Mouse (Mus musculus) thymus, adult 18-20 months (tissue): ENCODE measurements around the gene Kif21a.

Experiments
- DNase-seq, 2 experiments: peaks; one replicate each; pipeline ENCODE4 v3.0.0; 2022; ENCODE audit warnings: mixed read lengths in 2 of 2

The Kif21a gene

GRCm38 (mm10) chr15:90931451-90931850 lies 118.3 kb downstream of the Kif21a start:
- DNase-seq: no peak

GRCm38 (mm10) chr15:90929043-90929442 lies 120.7 kb downstream of the Kif21a start:
- no peak for DNase-seq

GRCm38 (mm10) chr15:90896480-90896879 lies 153.3 kb downstream of the Kif21a start:
- DNase-seq: no peak

- DNase-seq: no peak
Measured at GRCm38 (mm10) chr15:90887466-90887865, 162.3 kb downstream of the Kif21a start.
